Mouse (Mus musculus): ENCODE data around the gene Dbt.

GRCm38 (mm10) chr3:116594728-116595602 lies 82.1 kb downstream of the Dbt start, which contains the start of gene Sass6:
- TF ChIP-seq EP300 (IDR thresholded peaks at IDR 0.05; ENCODE audit: low read depth) (peak; percentile 77; the same call in 1 of the 2 replicates), CTCF (IDR thresholded peaks at IDR 0.05; ENCODE audit: low read depth) (no peak)

All from liver, postnatal 0 days (tissue).